Mouse (Mus musculus) neutrophil, adult 5-6 weeks (primary cell): ENCODE data around the gene Pkd2. TPM values are rescaled to one million over a fixed set of nuclear protein-coding genes. Genes with fewer than 3 reads are reported as not detected.

Experiments
- ATAC-seq: fragments of 151-379, 151-347 bp; 2 replicates; pipeline ENCODE4 v1.8.0; 2017; ENCODE audit warnings: mild to moderate bottlenecking, moderate TSS enrichment; ENCODE audit not compliant: insufficient number of reproducible peaks, poor library complexity, low FRiP score, severe bottlenecking; ENCODE audit errors: extremely low read depth
- total RNA-seq: library from RNA; stranded (forward); fragments of 200-1000 nt; gene quantifications from 2 replicates; pipeline ENCODE4 v1.2.3, GENCODE M21; 2017

Pkd2 gene
- total RNA-seq, 1 experiment from 2014 or later = 0.93 TPM

- no peak for ATAC-seq
These were observed 1.2 kb downstream of the Pkd2 start for GRCm38 (mm10) chr5:104460456-104460838.

- no peak for ATAC-seq
These were observed 1.6 kb downstream of the Pkd2 start for GRCm38 (mm10) chr5:104460856-104461255.

GRCm38 (mm10) chr5:104465279-104465678, 6.0 kb downstream of the Pkd2 start:
- ATAC-seq = no peak

GRCm38 (mm10) chr5:104465731-104466130, 6.5 kb downstream of the Pkd2 start:
- ATAC-seq = no peak

GRCm38 (mm10) chr5:104466816-104467215, 7.6 kb downstream of the Pkd2 start:
- ATAC-seq = no peak

- no peak for ATAC-seq
These were observed 9.3 kb downstream of the Pkd2 start for GRCm38 (mm10) chr5:104468586-104468985.

GRCm38 (mm10) chr5:104470981-104471391, 11.7 kb downstream of the Pkd2 start:
- ATAC-seq = no peak

GRCm38 (mm10) chr5:104472371-104472770, 13.1 kb downstream of the Pkd2 start:
- ATAC-seq = no peak

- ATAC-seq = no peak
These were observed 21.1 kb downstream of the Pkd2 start for GRCm38 (mm10) chr5:104480367-104480766.

- no peak for ATAC-seq
These were observed 23.6 kb downstream of the Pkd2 start for GRCm38 (mm10) chr5:104482856-104483255.

- no peak for ATAC-seq
These were observed 32.3 kb downstream of the Pkd2 start for GRCm38 (mm10) chr5:104491561-104491960.

- ATAC-seq = no peak
These were observed 45.6 kb downstream of the Pkd2 start for GRCm38 (mm10) chr5:104504883-104505282.

GRCm38 (mm10) chr5:104507829-104508194, 48.6 kb downstream of the Pkd2 start:
- no peak for ATAC-seq

- ATAC-seq = peak; percentile 67
These were observed 49.1 kb downstream of the Pkd2 start, which contains the start of gene BC005561 for GRCm38 (mm10) chr5:104508195-104508891. BC005561 (plus strand) TSS chr5:104508352.

- ATAC-seq = no peak
These were observed 52.0 kb downstream of the Pkd2 start for GRCm38 (mm10) chr5:104511211-104511610.

GRCm38 (mm10) chr5:104538612-104539011, 79.4 kb downstream of the Pkd2 start:
- ATAC-seq = no peak

- ATAC-seq = no peak
These were observed 80.1 kb downstream of the Pkd2 start for GRCm38 (mm10) chr5:104539331-104539730.
